Mouse (Mus musculus) gastrocnemius, postnatal 25 days (tissue): Measurements from ENCODE around the gene C2cd3. TPM values are rescaled to one million over a fixed set of nuclear protein-coding genes. Genes with fewer than 3 reads are reported as not detected.

Experiments
- DNase-seq: peaks from one replicate; pipeline ENCODE4 v3.0.0; 2022
- total RNA-seq, 2 experiments: library from RNA; stranded (reverse); gene quantifications; 1 replicate in 1 of 2; 2 replicates in 1 of 2; pipeline ENCODE4 v1.2.3; 2021

The C2cd3 gene
- total RNA-seq, 2 experiments from 2014 or later, result 5.3 to 5.4 TPM

GRCm38 (mm10) chr7:100499465-100499864 lies 127.4 kb downstream of the C2cd3 start:
- DNase-seq, result no peak

DNA sequence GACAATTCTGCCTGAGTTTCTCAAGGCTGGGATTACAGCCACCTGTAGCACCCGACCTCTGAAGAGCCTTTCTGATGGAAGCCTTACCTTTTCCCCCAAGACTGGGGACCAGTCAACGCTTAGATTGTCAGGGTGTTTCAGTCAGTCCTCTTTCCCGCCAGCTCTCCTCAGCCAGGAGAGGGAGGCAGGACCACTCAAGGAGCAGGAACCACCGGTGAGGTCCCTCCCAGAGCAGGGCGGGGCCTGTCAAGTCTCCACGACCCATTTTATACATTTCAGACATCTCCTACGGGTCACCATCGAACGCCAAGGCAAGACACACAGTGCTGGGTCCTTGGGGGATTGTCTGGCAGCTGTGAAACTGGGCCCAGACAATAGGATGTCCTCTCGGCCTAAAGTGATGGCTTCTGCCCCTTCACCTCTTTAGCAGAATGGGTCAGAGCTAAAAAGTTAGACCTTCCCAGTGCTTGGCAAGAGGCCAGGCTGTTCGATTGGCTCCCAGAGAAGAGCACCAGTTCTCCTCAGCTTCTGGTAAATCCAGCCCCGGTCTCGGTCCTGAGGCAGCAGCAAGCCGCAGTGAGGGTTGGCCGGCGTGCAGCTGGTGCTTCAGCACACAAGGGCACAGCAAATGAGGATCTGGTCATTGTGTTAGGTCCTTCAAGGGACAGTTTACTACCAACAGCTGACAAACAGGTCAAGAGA lies 128.4 kb downstream of the C2cd3 start:
- DNase-seq, result no peak

DNA sequence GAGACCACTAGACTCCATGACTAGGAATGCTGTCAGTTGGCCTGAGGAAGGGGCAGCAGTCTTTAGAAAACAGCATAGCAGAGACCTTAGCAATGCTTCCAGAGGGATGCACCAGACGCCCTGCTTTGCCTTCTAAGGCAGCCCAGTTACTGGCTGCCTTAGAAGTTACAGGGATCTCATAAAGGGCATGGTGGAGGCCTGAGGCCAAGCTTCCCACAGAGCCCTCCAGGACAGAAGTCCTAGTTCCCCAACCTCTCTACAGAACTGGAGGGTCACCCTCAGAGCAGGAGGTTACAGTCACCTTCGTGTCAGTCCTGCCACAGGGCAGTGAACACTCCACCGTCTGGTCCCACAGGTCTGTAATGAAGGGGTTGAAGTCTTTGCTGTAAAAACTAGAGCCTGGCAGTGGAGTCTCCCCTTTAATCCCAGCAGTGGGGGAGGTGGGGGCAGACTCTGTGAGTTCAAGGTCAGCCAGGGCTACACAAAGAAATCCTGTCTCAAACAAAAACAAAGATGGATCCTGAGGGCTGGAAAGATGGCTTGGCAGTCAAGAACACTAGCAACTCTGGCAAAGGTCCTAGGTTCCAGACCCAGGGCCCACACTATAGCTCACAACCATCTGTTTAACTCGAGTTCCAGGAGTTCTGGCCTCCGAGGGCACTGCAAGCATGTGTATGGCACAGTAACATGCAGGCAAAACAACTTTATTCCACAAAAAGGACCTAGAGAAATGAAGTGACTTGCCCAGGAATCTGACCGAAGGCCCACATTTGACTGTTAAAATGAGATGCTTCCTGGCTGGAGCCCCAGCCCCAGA lies 129.2 kb downstream of the C2cd3 start:
- DNase-seq, result no peak

DNA sequence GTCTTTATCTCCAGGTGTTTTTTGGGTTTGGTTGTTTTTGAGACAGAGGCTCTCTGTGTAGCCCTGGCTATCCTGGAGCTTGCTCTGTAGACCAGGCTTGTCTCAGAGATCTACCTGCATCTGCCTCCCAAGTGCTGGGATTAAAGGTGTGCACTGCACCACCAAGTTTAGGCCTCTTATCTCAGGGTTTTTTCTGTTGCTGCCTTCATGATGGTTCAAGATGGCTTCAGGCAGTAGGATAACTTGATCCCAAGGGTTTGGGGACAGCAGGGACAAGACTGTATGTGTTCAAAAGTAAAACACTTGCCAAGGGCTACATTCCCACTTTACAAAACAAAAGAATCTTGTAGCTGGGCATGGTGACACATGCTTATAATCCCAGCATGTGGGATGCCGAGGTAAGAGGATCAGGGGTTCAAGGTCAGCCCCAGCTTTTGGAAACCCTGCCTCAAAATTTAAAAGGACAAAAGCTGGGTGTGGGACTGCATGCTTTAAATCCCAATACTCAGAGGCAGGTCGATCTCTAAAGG lies 129.9 kb downstream of the C2cd3 start:
- no peak for DNase-seq

DNA sequence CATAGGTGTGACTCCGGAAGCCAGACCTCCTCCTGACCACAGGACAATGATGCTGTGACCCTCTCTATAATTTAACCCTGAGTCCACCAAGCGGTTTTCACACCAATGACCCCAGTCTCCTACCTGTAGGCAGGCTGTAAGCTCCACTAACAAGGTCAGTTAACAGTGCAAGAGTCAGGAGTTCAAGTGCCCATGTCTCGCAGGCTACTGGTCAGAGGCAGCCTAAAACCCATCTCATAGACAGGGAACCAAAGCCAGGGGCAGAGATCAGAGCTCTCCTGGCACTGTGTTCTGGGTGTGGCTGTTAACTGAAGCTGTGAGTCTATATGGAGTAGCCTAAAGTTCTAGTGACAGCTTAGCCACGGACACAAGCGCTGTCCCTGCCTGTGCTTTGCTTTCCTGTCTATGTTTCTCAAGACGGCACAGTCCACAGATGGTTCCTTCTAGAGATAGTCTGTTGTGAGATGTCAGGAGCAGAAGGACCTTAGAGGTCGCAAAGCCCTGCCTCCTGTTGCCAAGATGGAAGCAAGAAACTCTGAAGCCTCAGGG lies 130.4 kb downstream of the C2cd3 start:
- no peak for DNase-seq

DNA sequence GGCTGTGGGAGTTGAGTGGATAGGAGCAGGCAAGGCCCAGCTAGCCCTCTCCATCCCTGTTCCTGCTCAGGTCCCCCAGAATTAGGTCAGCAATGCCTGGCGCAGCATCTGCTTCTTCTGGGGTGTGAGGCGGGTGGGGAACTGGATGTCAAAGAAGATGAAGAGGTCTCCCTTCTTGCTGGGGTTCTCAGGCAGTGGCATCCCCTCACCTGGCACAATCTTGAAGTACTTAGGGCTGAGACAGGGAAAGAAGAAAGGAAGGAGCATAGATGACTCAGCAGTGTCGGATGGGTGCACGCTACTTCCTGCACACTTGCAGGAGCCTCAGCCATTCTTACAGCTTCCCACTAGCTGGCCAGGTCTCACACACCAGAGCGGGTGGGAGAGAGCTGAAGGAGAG lies 131.0 kb downstream of the C2cd3 start:
- no peak for DNase-seq

DNA sequence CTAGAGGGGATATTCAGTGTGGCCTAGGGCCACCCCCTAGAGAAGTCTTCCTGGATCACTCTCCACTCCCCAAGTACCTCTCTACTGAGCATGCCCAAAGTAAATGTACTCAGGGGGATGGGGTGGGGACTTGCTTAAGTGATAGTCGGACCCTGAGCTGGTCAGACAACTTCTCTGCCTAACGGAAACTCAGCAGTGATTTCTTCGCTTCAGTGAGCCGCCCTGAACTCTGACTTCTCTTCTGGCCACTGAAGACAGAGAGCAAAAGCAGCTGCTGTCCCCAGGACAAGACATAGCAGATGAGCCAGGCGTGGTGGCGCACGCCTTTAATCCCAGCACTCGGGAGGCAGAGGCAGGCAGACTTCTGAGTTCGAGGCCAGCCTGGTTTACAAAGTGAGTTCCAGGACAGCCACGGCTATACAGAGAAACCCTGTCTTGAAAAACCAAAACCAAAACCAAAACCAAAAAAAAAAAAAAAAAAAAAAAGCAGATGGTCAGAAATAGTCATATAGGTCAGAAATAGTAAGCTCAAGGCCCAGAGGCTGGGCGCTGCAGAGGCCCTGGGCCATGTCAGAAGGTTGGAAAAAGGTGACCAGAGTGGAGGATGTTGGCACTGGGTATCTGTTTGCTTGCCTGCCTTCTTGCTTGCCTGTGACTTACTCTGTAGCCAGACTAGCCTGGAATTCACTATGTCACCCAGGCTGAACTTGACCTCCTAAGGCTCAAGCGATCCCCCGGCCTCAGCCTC lies 132.9 kb downstream of the C2cd3 start:
- DNase-seq, result no peak

GRCm38 (mm10) chr7:100506494-100506893 lies 134.5 kb downstream of the C2cd3 start:
- no peak for DNase-seq

GRCm38 (mm10) chr7:100508670-100509069 lies 136.6 kb downstream of the C2cd3 start:
- DNase-seq, result no peak

GRCm38 (mm10) chr7:100511602-100512001 lies 139.6 kb downstream of the C2cd3 start:
- DNase-seq, result no peak

DNA sequence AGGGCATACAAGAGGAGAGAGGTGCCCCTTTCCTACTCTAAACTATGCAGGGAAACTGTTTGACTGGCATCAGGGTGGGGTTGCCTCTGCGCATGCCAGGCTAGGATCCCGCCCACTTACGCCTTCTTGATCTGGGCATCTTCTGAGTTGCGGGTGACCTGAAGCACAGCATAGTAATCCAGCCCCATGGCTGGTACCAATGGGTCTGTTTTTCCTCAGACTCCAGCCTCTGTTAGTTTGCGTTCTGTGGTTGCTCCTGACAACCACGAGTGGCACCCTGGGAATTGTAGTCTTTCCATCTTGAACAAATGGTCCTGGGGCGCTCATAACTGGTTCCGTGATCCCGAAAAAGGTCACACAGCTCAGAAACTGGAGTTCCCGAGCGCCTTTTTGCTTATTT lies 142.5 kb downstream of the C2cd3 start, which contains the start of gene Dnajb13:
Gene Dnajb13 (minus strand): TSS at position 388 of the 400 bp plus-strand sequence.
- DNase-seq, result no peak

Other genes starting within 250 kb of the C2cd3 start
- gene Lipt2, start 213.0 kb upstream of the C2cd3 start, total RNA-seq, result 1 to 10 TPM; 4.1 to 4.2 TPM
- under 1 TPM in 1 of 2 experiments, not detected in 1; 0.70 TPM for gene Kcne3, start 195.7 kb upstream of the C2cd3 start, total RNA-seq
- 10 to 100 TPM; 13.0 to 15.0 TPM for gene Pgm2l1, start 144.8 kb upstream of the C2cd3 start, total RNA-seq
- under 1 TPM; 0.61 to 0.75 TPM for gene P4ha3, start 86.7 kb upstream of the C2cd3 start, total RNA-seq
- 10 to 100 TPM; 22.3 to 25.2 TPM for gene Ppme1, start 74 bp downstream of the C2cd3 start, total RNA-seq
- 100 to 1,000 TPM; 105 to 189 TPM for gene Ucp3, start 100.8 kb downstream of the C2cd3 start, total RNA-seq
- gene Ucp2, start 121.1 kb downstream of the C2cd3 start, total RNA-seq, result 10 to 100 TPM; 31.0 to 52.5 TPM
- not detected for gene Dnajb13, start 142.7 kb downstream of the C2cd3 start, total RNA-seq
- gene Coa4, start 164.8 kb downstream of the C2cd3 start, total RNA-seq, result 10 to 100 TPM in 1 of 2 experiments, 1 to 10 TPM in 1; 8.1 to 13.0 TPM
- gene Rab6a, start 235.2 kb downstream of the C2cd3 start, total RNA-seq, result 10 to 100 TPM; 52.0 to 52.7 TPM
- gene Mrpl48, start 236.1 kb downstream of the C2cd3 start, total RNA-seq, result 10 to 100 TPM; 57.9 to 58.4 TPM